Mouse (Mus musculus) embryonic facial prominence, embryonic 14.5 days (tissue): ENCODE measurements around the gene Sept5. TPM values are rescaled to one million over a fixed set of nuclear protein-coding genes. Genes with fewer than 3 reads are reported as not detected.

Source experiments
- ATAC-seq: fragments of 200-750 bp; cut with Nextera tagmentation; 2 replicates; pipeline ENCODE4 v1.8.0; 2017; ENCODE audit warnings: low read depth, moderate number of reproducible peaks, moderate TSS enrichment
- DNase-seq: peaks from one replicate; pipeline ENCODE4 v3.0.0-alpha.2; 2015; ENCODE audit warnings: low spot score
- H3K27ac ChIP-seq: fragments of 300-500 bp; sonication (generic); replicated peaks from 2 replicates; pipeline ENCODE4 v1.5.1; 2014; ENCODE audit warnings: low read depth, mild to moderate bottlenecking, low read length, moderate library complexity
- H3K27me3 ChIP-seq: fragments of 300-500 bp; sonication (generic); replicated peaks from 2 replicates; pipeline ENCODE4 v1.6.1; 2014; ENCODE audit warnings: low read length; ENCODE audit not compliant: control insufficient read depth, insufficient read depth
- H3K36me3 ChIP-seq: fragments of 300-500 bp; sonication (generic); 2 replicates; pipeline ENCODE4 v1.6.1; 2014; ENCODE audit warnings: low read length, mixed read lengths; ENCODE audit not compliant: control insufficient read depth, insufficient read depth
- H3K4me1 ChIP-seq: fragments of 300-500 bp; sonication (generic); 2 replicates; pipeline ENCODE4 v1.6.1; 2014; ENCODE audit warnings: antibody characterized with exemption, low read length; ENCODE audit not compliant: control insufficient read depth, insufficient read depth
- H3K4me2 ChIP-seq: fragments of 300-500 bp; sonication (generic); 2 replicates; pipeline ENCODE4 v1.6.1; 2014; ENCODE audit warnings: low read depth, mild to moderate bottlenecking, low read length, moderate library complexity, mixed read lengths
- H3K4me3 ChIP-seq: fragments of 300-500 bp; sonication (generic); 2 replicates; pipeline ENCODE4 v1.5.1; 2014; ENCODE audit warnings: low read depth, mild to moderate bottlenecking, low read length
- H3K9ac ChIP-seq: fragments of 300-500 bp; sonication (generic); 2 replicates; pipeline ENCODE4 v1.6.1; 2014; ENCODE audit warnings: low read depth, mild to moderate bottlenecking, low read length, moderate library complexity, mixed read lengths
- H3K9me3 ChIP-seq: fragments of 300-500 bp; sonication (generic); 2 replicates; pipeline ENCODE4 v1.6.1; 2016; ENCODE audit warnings: low read length; ENCODE audit not compliant: control insufficient read depth
- WGBS: fragments of 180-500 bp; shearing (Covaris S2); extraction: QIAGEN DNeasy Blood & Tissue Kit; methylation state at CpG from one replicate; pipeline ENCODE4 v1.1.7; 2014; 5-methylcytosine and 5-hydroxymethylcytosine counted together
- polyA plus RNA-seq: library from polyadenylated mRNA; unstranded; fragments of >200 nt; fragmentation: Nextera tagmentation; extraction: Ambion mirVana; gene quantifications from 2 replicates; pipeline ENCODE4 v1.2.1, GENCODE M21; 2014

Sept5 gene
- polyA plus RNA-seq, 1 experiment from 2014 or later: 34.1 TPM

DNA sequence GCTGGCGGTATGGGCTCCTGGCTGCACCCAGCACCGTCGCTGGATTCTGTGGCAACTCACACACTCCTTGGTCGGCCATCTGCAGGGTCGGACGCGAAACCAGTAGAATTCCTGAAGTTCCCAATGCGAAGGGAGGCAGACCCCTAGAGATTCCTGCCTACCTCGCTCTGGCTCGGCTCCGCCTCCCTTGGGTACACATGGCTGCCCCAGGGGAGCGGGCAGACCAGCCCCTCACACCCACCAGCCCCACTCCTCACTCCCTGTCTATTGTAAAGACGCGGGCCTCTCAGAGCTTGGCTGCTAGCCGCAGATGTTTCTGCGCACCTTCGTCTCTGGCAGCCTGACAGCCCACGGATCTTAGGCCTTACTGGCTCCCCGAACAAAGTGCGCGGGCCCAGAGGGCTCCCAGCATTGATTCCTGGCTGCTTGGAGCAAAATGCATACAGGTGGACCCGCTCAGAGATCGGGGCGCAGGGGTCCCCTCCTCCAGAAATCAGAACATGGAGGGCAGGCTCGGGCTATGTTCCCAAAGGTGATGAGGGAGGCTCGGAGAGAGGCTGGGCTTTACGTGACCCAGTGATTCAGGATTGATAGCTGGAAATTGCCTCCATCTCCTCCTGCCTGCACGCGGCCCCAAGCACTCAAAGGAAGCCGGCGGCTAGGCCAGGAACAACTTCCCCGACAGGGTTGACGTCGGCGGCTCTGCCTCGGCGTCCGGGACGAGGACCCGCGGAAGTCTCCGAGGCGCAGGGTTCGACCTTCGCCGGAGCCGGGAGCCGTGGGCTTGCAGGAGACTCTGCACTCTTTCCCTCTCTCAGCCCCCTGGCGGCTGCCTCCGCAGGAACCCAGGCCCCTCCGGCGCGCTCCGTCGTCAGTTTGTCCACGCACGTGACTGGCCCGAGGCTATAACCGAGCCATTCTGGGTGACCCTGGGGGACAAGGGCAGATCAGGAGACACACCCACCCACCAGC, 38.4 kb downstream of the Sept5 start:
- Histone ChIP-seq H3K9ac (no peak overlapping the region; the same call in 1 of the 2 replicates), H3K4me3 (peak overlapping the region; percentile 32), H3K4me2 (peak overlapping the region; percentile 43), H3K4me1 (peaks cover 19% of the 10 kb centered on the region; the same call in 1 of the 2 replicates), H3K27ac (no peak overlapping the region), H3K27me3 (peaks cover 66% of the 10 kb centered on the region), H3K36me3 (no peaks in the 10 kb centered on the region), H3K9me3 (no peaks in the 10 kb centered on the region)
- DNase-seq (no peak), ATAC-seq (0 out of 2 replicates have a peak, but pooled peaks have one; percentile 27)
- 6% methylated on average over 42 of the region's 59 CpGs for WGBS

GRCm38 (mm10) chr16:18589804-18590790, 39.7 kb downstream of the Sept5 start, which contains the start of gene Tbx1:
Gene Tbx1, minus strand, starts transcription at chr16:18590671.
- Histone ChIP-seq H3K27ac (no peak within 1 kb of the TSS), H3K36me3 (no peaks in the 10 kb centered on the region), H3K9me3 (no peaks in the 10 kb centered on the region), H3K4me1 (peaks cover 25% of the 10 kb centered on the region; the same call in 1 of the 2 replicates), H3K4me2 (peak within 1 kb of the TSS; percentile 43), H3K4me3 (peak within 1 kb of the TSS; percentile 32), H3K27me3 (peaks cover 79% of the 10 kb centered on the region), H3K9ac (no peak within 1 kb of the TSS; the same call in 1 of the 2 replicates)
- DNase-seq (no peak), ATAC-seq (no peak)
- WGBS: 6% methylated on average over 37 of the region's 48 CpGs

DNA sequence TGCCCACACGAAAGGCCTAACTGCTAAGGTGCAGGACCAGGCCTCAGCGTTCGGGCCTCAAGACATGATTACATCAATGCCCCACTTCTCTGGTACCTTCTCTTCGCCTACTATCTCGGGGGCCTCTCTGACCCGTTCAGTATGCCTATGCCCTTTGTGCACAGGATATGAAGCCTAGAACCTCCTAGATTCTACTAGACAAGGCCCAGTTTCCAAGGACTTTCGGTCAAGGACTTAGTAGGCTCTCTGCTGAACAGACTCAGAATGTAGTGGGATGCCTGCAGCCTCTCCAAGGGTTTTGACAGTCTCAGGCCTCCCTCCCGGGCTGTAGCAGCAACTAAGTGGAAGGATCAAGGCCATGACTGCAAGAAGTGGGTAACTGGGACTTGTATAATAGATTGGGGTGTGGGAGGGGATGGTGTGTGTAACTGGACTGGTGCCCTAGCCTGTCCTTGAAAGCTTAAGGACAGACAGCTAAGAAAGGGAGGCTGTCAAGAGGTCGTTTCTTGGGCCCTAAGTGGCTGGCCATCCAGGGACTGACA, 40.6 kb downstream of the Sept5 start:
- Histone ChIP-seq H3K4me2 (peak overlapping the region; percentile 87), H3K9me3 (no peaks in the 10 kb centered on the region), H3K4me3 (peak overlapping the region; percentile 55; the same call in 1 of the 2 replicates), H3K9ac (no peak overlapping the region), H3K27me3 (peaks cover 88% of the 10 kb centered on the region), H3K4me1 (peaks cover 25% of the 10 kb centered on the region; the same call in 1 of the 2 replicates), H3K27ac (no peak overlapping the region), H3K36me3 (no peaks in the 10 kb centered on the region)
- no peak for DNase-seq
- 31% methylated on average over 9 of the region's 9 CpGs for WGBS
- no peak for ATAC-seq

DNA sequence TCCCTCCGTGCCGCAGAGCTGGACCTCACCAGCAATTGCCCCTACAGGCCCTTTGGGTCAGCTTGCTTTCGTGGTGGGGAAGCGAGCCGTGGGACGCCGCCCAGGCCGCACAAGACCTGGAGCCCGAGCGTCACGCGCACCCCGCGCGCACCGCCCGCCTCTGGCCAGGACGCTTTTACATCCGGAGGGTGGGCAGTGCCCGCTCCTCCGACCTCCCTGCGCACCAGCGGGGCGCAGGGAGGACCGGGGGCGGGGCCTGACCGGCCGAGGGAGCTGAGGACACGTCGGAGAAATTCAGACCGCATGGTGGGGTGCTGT, 41.1 kb downstream of the Sept5 start:
- no peak for DNase-seq
- 8% methylated on average over 19 of the region's 31 CpGs for WGBS
- Histone ChIP-seq H3K4me3 (peak overlapping the region; percentile 55), H3K4me1 (peaks cover 25% of the 10 kb centered on the region; the same call in 1 of the 2 replicates), H3K9me3 (no peaks in the 10 kb centered on the region), H3K9ac (no peak overlapping the region), H3K36me3 (no peaks in the 10 kb centered on the region), H3K27me3 (peaks cover 93% of the 10 kb centered on the region), H3K4me2 (peak overlapping the region; percentile 87), H3K27ac (0 out of 2 replicates have a peak overlapping the region, but pooled peaks have one; percentile 8)
- no peak for ATAC-seq

DNA sequence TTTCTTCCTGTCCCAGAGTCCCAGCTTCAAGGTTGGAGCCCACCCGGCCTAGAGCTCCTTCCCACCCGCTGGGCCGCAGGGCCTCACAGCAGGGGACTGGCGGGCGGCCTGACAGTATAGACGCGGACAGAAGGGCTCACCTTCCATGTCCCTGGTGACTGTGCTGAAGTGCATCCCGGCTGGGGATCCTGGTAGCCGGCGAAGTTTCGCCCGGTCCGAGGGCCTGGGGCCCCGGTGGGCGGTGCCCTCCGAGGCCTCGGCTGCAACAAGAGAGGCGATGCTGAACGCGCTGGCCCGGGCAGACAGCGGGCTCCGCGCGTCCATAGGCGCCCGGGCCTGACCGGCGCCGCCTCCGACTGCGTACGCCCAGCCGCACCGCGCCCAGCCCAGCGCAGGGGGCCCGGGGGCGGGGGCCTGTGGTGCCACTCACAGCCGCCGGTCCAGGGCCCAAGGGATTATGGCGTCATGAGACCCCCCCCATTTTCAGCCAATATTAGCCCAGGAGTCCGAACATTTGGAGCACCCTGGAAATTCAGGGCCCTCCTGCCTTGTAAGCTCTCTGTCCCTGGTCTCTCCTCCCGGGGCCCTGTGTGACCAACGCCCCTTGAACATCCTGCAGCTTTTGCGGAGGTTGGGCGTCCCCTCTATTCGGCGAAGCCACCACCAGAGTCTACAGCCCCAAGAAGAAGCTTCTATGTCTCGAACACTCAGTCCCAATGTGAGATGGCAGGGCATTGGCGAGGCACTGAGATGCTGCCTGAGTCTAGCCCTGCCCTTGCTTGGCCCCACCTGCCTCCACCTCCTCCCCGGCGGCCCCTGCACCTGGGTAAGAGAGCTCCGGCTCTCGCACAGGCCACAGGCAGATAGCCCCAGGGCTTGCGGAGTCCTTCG, 41.7 kb downstream of the Sept5 start:
- peaks cover 25% of the 10 kb centered on the region; the same call in 1 of the 2 replicates for H3K4me1 ChIP-seq
- DNase-seq (no peak), ATAC-seq (peak; percentile 64)
- peak overlapping the region; percentile 52 for H3K9ac ChIP-seq
- peak overlapping the region; percentile 55 for H3K4me3 ChIP-seq
- no peaks in the 10 kb centered on the region for H3K9me3 ChIP-seq
- peak overlapping the region; percentile 87 for H3K4me2 ChIP-seq
- peak overlapping the region; percentile 76; the same call in 1 of the 2 replicates for H3K27ac ChIP-seq
- H3K27me3 ChIP-seq: peaks cover 94% of the 10 kb centered on the region
- WGBS: 3% methylated on average over 32 of the region's 57 CpGs
- H3K36me3 ChIP-seq: no peaks in the 10 kb centered on the region

DNA sequence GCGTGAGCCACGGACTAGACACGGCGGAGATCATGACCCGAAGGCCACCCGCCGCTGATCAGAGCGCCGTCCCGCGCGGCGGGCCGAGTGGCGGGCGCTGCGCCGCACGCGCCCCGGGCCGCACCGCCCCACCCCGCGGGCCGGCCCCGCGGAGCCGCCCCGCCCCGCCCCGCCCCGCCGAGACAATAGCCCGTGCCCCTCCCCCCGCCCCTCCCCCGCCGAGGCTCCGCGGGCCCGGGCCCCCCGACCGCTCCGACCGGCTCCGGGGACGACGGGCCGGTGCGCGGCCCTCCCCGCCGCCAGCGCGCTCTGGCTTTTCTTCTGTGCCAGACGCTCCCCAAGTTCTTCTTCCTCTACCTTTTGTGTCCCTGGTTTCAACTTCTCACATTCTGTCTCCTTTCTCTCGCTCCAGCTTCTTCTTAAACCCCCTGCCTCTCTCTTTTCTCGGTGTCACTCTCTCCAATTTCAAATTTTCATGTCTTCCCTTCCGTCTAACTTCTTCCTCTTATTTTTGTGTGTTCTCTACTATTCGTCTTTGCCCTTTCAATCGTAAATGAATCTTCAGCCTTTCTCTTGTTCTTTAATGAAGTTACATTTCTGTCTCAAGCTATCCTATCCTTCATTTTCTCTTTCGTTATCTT, 42.7 kb downstream of the Sept5 start:
- Histone ChIP-seq H3K36me3 (no peaks in the 10 kb centered on the region), H3K9me3 (no peaks in the 10 kb centered on the region), H3K4me2 (peak overlapping the region; percentile 87), H3K4me3 (peak overlapping the region; percentile 55), H3K4me1 (peaks cover 29% of the 10 kb centered on the region; the same call in 1 of the 2 replicates), H3K9ac (peak overlapping the region; percentile 75), H3K27me3 (peaks cover 98% of the 10 kb centered on the region), H3K27ac (peak overlapping the region; percentile 76)
- no peak for ATAC-seq
- WGBS: 7% methylated on average over 6 of the region's 62 CpGs
- DNase-seq: no peak
